Mouse (Mus musculus) heart, embryonic 12.5 days (tissue): ENCODE data around the gene Zfp341. TPM values are rescaled to one million over a fixed set of nuclear protein-coding genes. Genes with fewer than 3 reads are reported as not detected.

ENCODE experiments used
- ATAC-seq: fragments of 200-750 bp; cut with Nextera tagmentation; 2 replicates; pipeline ENCODE4 v1.8.0; 2017; ENCODE audit warnings: moderate TSS enrichment, moderate library complexity; ENCODE audit not compliant: insufficient number of reproducible peaks, low FRiP score
- H3K27ac ChIP-seq: fragments of 300-500 bp; sonication (generic); 2 replicates; pipeline ENCODE4 v1.5.1; 2016; ENCODE audit warnings: mild to moderate bottlenecking, moderate library complexity; ENCODE audit not compliant: poor library complexity, severe bottlenecking
- H3K27me3 ChIP-seq: fragments of 300-500 bp; sonication (generic); replicated peaks from 2 replicates; pipeline ENCODE4 v1.6.1; 2016; ENCODE audit warnings: mild to moderate bottlenecking, moderate library complexity
- H3K36me3 ChIP-seq: fragments of 300-500 bp; sonication (generic); 2 replicates; pipeline ENCODE4 v1.6.1; 2016; ENCODE audit warnings: mild to moderate bottlenecking, moderate library complexity
- H3K4me1 ChIP-seq: fragments of 300-500 bp; sonication (generic); replicated peaks from 2 replicates; pipeline ENCODE4 v1.6.1; 2016; ENCODE audit warnings: mild to moderate bottlenecking
- H3K4me2 ChIP-seq: fragments of 300-500 bp; sonication (generic); 2 replicates; pipeline ENCODE4 v1.6.1; 2016; ENCODE audit warnings: mild to moderate bottlenecking, moderate library complexity
- H3K4me3 ChIP-seq: fragments of 300-500 bp; sonication (generic); 2 replicates; pipeline ENCODE4 v1.5.1; 2016; ENCODE audit warnings: mild to moderate bottlenecking
- H3K9ac ChIP-seq: fragments of 300-500 bp; sonication (generic); 2 replicates; pipeline ENCODE4 v1.6.1; 2016; ENCODE audit warnings: mild to moderate bottlenecking, moderate library complexity
- H3K9me3 ChIP-seq: fragments of 300-500 bp; sonication (generic); replicated peaks from 2 replicates; pipeline ENCODE4 v1.6.1; 2016; ENCODE audit warnings: mild to moderate bottlenecking, moderate library complexity
- WGBS: fragments of 180-500 bp; shearing (Covaris S2); methylation state at CpG from one replicate; pipeline ENCODE4 v1.1.7; 2016; 5-methylcytosine and 5-hydroxymethylcytosine counted together
- polyA plus RNA-seq: library from polyadenylated mRNA; unstranded; fragments of >200 nt; fragmentation: Nextera tagmentation; extraction: Ambion mirVana; gene quantifications from 2 replicates; pipeline ENCODE4 v1.2.1, GENCODE M21; 2016

The Zfp341 gene
- polyA plus RNA-seq, 1 experiment from 2014 or later, result 0.78 TPM

DNA sequence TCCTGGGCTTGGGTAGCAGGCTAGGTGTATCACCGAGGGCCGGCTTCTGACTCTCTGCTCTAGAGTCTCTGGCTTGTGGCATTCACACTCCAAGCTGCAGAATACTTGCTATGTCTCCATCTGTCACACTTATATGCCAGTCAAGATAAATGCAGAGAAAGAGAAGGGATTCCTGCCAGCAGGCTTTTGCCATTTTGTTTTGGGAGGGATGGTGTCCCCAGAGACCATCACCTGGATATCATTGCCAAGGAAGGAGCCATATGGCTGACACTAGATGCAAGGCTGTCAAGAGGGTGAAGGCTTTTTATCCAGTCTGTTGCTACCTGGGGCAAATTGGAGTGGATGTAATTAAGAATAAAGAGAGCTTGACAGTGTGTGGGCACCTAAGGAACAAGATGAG, 22.7 kb downstream of the Zfp341 start:
- H3K4me3 ChIP-seq, result no peak overlapping the region
- no peak for ATAC-seq
- H3K9me3 ChIP-seq, result peaks cover 7% of the 10 kb centered on the region
- H3K27me3 ChIP-seq, result no peaks in the 10 kb centered on the region
- no peak overlapping the region for H3K9ac ChIP-seq
- H3K36me3 ChIP-seq, result peaks cover 56% of the 10 kb centered on the region
- no peak overlapping the region for H3K4me2 ChIP-seq
- no peak overlapping the region for H3K27ac ChIP-seq
- 79% methylated on average over 2 of the region's 2 CpGs for WGBS
- no peaks in the 10 kb centered on the region for H3K4me1 ChIP-seq

DNA sequence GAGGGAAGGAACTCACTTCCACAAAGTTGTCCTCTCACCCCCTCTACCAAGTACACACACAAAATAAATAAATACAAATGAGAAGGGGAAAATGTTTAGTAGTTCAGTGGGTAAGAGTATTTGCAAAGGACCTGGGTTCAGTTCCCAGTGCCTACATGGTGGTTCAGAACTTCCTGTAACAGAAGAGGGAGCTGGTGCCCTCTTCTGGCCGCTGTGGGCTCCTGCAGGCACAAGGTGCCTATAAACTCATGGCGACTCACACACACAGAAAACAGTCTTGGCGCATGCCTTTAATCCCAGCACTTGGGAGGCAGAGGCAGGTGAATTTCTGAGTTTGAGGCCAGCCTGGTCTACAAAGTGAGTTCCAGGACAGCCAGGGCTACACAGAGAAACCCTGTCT, 25.4 kb downstream of the Zfp341 start:
- H3K9ac ChIP-seq, result no peak overlapping the region
- H3K4me1 ChIP-seq, result peaks cover 6% of the 10 kb centered on the region
- H3K27me3 ChIP-seq, result no peaks in the 10 kb centered on the region
- 89% methylated on average over 3 of the region's 3 CpGs for WGBS
- peaks cover 61% of the 10 kb centered on the region for H3K36me3 ChIP-seq
- no peak overlapping the region for H3K27ac ChIP-seq
- peaks cover 7% of the 10 kb centered on the region for H3K9me3 ChIP-seq
- ATAC-seq, result no peak
- no peak overlapping the region for H3K4me3 ChIP-seq
- no peak overlapping the region for H3K4me2 ChIP-seq

DNA sequence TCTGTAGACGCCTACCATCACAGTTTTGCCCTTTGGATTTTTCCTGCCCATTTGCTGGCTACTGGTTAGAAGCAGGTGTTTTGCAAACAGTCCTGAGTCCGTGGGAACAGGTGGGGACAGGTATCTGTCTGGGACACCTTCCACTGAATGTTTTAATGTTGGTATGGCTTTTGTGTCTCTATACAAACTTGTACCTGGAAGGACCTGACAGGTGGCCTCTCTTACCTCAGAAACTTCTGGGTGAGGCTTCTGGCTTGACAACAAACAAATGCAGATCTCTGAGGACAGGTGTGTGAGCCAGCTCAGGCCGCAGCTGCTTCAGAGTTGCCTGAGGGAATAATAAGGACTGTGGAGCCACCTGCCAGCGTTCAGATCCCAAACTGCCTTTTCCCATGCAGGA, 26.0 kb downstream of the Zfp341 start:
- WGBS, result 93% methylated on average over 4 of the region's 4 CpGs
- Histone ChIP-seq H3K36me3 (peaks cover 64% of the 10 kb centered on the region), H3K4me1 (peaks cover 6% of the 10 kb centered on the region), H3K4me3 (no peak overlapping the region), H3K9ac (no peak overlapping the region), H3K4me2 (no peak overlapping the region), H3K9me3 (peaks cover 7% of the 10 kb centered on the region), H3K27ac (no peak overlapping the region), H3K27me3 (no peaks in the 10 kb centered on the region)
- no peak for ATAC-seq

DNA sequence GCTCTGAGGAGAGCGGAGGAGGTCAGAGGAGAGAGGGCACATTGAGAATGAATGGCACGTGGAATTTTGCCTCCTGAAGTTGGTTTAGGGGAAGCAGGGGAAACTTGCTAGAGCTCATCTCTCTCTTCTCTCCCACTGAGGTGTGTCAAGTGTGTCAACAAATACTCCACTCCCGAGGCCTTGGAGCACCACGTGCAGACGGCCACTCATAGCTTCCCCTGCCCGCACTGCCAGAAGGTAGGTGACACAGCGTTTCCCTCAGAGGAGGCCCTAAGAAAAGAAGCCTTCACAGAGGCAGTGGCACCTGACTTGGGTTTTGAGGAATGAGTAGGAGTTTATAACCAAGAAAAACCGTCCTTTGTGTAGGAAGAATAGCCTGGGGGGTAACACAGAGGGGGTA, 28.1 kb downstream of the Zfp341 start:
- H3K36me3 ChIP-seq, result peaks cover 59% of the 10 kb centered on the region
- no peak overlapping the region for H3K27ac ChIP-seq

DNA sequence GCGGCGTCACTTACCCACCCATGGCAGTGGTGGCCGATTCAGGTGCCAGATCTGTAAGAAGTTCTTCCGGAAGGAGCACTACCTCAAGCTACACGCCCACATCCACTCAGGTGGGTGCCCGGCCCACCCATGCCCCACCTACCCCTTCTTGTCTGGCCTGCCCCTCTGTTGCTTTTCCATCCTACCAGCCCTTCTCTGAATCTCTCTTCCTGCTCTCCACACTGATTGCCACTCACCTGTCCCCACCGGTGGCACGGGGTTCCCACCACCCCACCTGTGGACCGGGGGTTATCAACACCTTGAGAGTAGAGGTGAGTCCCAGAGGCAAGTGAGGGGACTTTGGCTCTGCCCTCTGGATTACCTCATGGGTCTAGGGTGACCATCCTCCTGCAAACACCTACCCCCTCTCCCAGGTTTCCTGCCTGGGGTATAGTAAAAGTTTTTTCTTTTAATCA, 28.9 kb downstream of the Zfp341 start:
- Histone ChIP-seq H3K36me3 (peaks cover 60% of the 10 kb centered on the region), H3K9ac (no peak overlapping the region), H3K4me3 (no peak overlapping the region), H3K4me1 (peaks cover 6% of the 10 kb centered on the region), H3K9me3 (peaks cover 7% of the 10 kb centered on the region), H3K27ac (no peak overlapping the region), H3K27me3 (no peaks in the 10 kb centered on the region), H3K4me2 (no peak overlapping the region)
- no peak for ATAC-seq
- 93% methylated on average over 9 of the region's 9 CpGs for WGBS

More for the DNA sequence above, 28.1 kb downstream of the Zfp341 start:
- Histone ChIP-seq H3K27me3 (no peaks in the 10 kb centered on the region), H3K4me1 (peaks cover 6% of the 10 kb centered on the region), H3K4me3 (no peak overlapping the region), H3K9ac (no peak overlapping the region), H3K9me3 (peaks cover 7% of the 10 kb centered on the region), H3K4me2 (no peak overlapping the region)
- no peak for ATAC-seq
- 75% methylated on average over 8 of the region's 8 CpGs for WGBS

DNA sequence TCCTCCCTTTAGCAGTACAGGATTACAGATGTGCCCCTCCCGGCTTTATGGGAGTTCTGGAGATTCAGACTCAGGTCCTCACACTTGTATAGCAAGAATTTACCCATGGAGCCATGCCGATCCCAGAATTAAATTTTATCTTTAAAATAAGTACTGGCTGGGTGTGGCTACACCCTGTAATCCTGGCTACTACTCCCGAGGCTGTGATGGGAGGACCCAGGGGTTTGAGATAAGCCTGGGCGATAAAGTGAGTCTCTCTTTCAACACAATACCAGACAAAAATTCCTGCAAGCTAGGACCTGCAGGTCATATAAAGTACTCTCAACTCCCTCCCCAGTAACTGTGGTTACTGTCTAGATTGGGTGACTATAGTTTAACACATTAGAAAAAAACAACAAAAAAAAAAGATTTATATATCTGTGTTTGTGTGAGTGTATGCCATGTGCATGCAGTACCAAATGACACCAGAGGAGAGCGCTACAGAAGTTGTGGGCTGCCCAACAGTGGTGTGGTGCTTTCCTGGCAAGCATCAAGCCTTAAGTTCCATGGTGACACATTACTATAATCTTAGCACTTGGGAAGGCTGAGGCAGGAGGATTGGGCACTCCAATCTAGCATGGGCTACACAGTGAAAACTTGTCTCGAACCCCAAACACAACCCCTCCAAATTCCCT, 29.8 kb downstream of the Zfp341 start:
- Histone ChIP-seq H3K4me3 (no peak overlapping the region), H3K27ac (no peak overlapping the region), H3K4me1 (peaks cover 6% of the 10 kb centered on the region), H3K9me3 (peaks cover 7% of the 10 kb centered on the region), H3K36me3 (peaks cover 53% of the 10 kb centered on the region), H3K27me3 (no peaks in the 10 kb centered on the region), H3K9ac (no peak overlapping the region), H3K4me2 (no peak overlapping the region)
- ATAC-seq, result no peak
- 52% methylated on average over 6 of the region's 6 CpGs for WGBS

DNA sequence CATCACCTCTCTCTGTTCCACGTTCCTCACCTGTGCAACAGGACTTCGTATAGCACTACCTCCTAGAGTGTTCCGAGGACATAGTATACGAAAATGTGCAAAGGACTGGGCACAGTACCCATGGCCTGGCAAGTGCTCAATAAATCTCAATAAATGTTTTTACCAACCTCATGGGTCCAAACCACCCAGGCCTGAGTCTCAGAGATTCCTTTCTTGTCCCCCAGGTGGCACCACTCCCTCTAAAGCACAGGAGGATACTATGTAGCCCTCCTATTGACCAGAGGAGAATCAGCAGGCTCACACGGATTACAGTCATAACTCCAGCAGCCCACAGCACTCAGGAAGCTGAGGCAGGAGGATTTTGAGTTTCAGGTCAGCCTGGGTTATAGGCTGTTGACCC, 33.5 kb downstream of the Zfp341 start:
- 76% methylated on average over 5 of the region's 5 CpGs for WGBS
- Histone ChIP-seq H3K4me1 (peaks cover 6% of the 10 kb centered on the region), H3K4me2 (no peak overlapping the region), H3K36me3 (peaks cover 33% of the 10 kb centered on the region), H3K27me3 (no peaks in the 10 kb centered on the region), H3K27ac (no peak overlapping the region), H3K9me3 (no peaks in the 10 kb centered on the region), H3K9ac (no peak overlapping the region), H3K4me3 (no peak overlapping the region)
- ATAC-seq, result no peak

DNA sequence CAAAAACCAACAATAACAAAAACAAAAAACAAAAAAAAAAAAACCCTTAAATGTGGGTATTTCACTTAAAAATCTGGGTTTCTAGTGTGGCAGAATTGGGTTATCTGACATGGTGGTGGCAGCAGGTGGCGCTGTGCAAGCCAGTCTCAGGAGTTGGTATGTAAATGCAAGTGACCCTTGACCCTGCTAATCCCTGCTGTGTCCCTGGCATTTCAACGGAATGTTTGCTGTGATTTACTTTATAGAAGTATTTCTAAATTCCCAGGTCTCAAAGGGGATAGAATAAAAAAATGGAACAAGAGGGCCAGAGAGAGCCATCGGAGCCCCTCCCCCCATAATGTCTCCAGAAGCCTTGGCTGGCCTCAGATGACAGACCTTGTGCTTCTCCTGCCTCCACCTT, 35.0 kb downstream of the Zfp341 start:
- Histone ChIP-seq H3K9ac (no peak overlapping the region), H3K9me3 (no peaks in the 10 kb centered on the region), H3K36me3 (peaks cover 23% of the 10 kb centered on the region), H3K27me3 (no peaks in the 10 kb centered on the region), H3K4me2 (no peak overlapping the region), H3K27ac (no peak overlapping the region), H3K4me1 (no peaks in the 10 kb centered on the region), H3K4me3 (no peak overlapping the region)
- no peak for ATAC-seq
- WGBS, result 24% methylated on average over 3 of the region's 3 CpGs

DNA sequence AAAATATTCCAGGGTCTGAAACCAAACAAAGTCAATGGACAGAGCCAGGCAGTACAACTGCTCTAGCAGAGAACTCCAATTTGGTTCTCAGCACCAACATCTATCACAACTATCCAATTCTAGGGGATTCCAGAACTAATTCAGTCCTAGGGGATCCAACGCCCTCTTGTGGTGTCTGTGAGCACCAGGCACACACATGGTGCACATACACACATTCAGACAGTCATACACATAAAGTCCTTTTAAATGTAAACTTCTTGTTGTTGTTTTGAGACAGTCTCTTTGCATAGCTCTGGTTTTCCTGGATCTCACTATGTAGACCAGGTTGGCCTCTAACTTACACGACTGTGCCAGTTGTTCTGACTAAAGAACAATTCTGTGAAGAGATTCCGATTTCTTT, 37.3 kb downstream of the Zfp341 start:
- WGBS, result 83% methylated on average over 3 of the region's 3 CpGs
- ATAC-seq, result no peak
- H3K4me3 ChIP-seq, result no peak overlapping the region

DNA sequence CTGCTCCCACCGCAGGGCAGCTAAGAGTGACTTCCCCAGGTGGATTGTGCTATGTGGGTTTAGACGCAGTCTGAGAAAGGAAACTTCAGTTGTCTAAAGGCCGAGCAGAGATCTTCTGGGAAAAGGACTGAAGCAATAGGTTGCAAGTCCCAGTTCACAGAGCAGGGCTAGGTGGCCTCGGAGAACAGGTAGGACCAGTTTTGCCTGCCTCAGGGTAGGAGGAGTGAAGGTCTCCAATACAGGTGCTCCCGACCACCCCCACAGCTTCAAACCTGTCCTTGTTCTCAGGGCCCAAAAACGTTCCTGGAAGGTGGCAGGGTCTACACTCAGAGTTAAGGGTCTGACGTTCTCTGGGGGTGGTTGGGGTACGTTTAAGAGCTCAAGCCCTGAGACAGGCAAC, 38.3 kb downstream of the Zfp341 start, which contains the start of gene Chmp4b:
TSS of gene Chmp4b (plus strand) at position 343 of the 400 bp plus-strand sequence.
- H3K4me3 ChIP-seq, result no peak within 1 kb of the TSS
- 46% methylated on average over 8 of the region's 8 CpGs for WGBS
- H3K36me3 ChIP-seq, result no peaks in the 10 kb centered on the region
- no peak within 1 kb of the TSS for H3K4me2 ChIP-seq
- no peaks in the 10 kb centered on the region for H3K4me1 ChIP-seq
- H3K27me3 ChIP-seq, result no peaks in the 10 kb centered on the region
- H3K9me3 ChIP-seq, result no peaks in the 10 kb centered on the region
- H3K27ac ChIP-seq, result no peak within 1 kb of the TSS
- no peak for ATAC-seq
- H3K9ac ChIP-seq, result no peak within 1 kb of the TSS

More for the DNA sequence above, 37.3 kb downstream of the Zfp341 start:
- H3K36me3 ChIP-seq, result peaks cover 8% of the 10 kb centered on the region; the same call in 1 of the 2 replicates
- H3K9ac ChIP-seq, result no peak overlapping the region
- no peaks in the 10 kb centered on the region for H3K4me1 ChIP-seq
- H3K27me3 ChIP-seq, result no peaks in the 10 kb centered on the region
- no peak overlapping the region for H3K4me2 ChIP-seq
- H3K9me3 ChIP-seq, result no peaks in the 10 kb centered on the region
- H3K27ac ChIP-seq, result no peak overlapping the region

DNA sequence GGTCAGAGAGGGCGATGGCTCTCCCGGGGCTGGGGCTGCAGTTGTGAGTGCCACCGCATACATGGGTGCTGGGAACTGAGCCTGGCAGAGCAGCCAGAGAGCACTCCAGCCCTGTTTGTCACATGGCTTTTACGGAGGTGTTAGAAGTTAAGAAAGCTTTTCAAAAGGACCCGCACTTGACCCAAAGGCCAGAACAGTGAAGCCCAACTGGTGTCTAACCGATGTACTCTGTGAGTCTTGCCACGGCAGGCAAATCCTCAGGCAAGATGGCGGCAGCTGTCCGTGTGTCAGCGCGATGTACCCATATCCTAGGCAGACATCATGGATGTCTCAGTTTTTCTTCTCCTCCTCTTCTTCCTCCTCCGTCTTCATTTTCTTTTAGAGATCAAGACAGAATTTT, 41.9 kb downstream of the Zfp341 start:
- no peak for ATAC-seq
- Histone ChIP-seq H3K4me2 (no peak overlapping the region), H3K4me3 (no peak overlapping the region), H3K36me3 (no peaks in the 10 kb centered on the region), H3K27ac (no peak overlapping the region), H3K9me3 (no peaks in the 10 kb centered on the region), H3K9ac (no peak overlapping the region), H3K4me1 (peaks cover 19% of the 10 kb centered on the region), H3K27me3 (no peaks in the 10 kb centered on the region)
- 91% methylated on average over 12 of the region's 12 CpGs for WGBS
